Mouse (Mus musculus): ENCODE results near the gene Ftsj1. TPM values are rescaled to one million over a fixed set of nuclear protein-coding genes. Genes with fewer than 3 reads are reported as not detected.

The Ftsj1 gene
- polyA plus RNA-seq, 1 experiment: 5.5 TPM

GRCm38 (mm10) chrX:8263156-8263804 lies 11.1 kb upstream of the Ftsj1 start:
- Histone ChIP-seq H3K27ac (ENCODE audit: control insufficient read depth, insufficient read depth, low read depth, low read length) (peak overlapping the region; percentile 18), H3K27me3 (ENCODE audit: control insufficient read depth, insufficient read depth, low read length) (no peaks in the 10 kb centered on the region), H3K36me3 (ENCODE audit: control insufficient read depth, insufficient read depth, low read length) (no peaks in the 10 kb centered on the region), H3K4me3 (ENCODE audit: control insufficient read depth, low read depth, low read length) (no peak overlapping the region), H3K4me1 (ENCODE audit: control insufficient read depth, insufficient read depth, low read length) (no peaks in the 10 kb centered on the region)
- TF ChIP-seq POLR2A (IDR thresholded peaks at IDR 0.05; ENCODE audit: control insufficient read depth, low read depth, low read length) (no peak), CTCF (IDR thresholded peaks at IDR 0.05; ENCODE audit: control insufficient read depth, insufficient read depth, insufficient replicate concordance, low read depth, low read length) (no peak)

- no peaks in the 10 kb centered on the region for H3K4me1 ChIP-seq (ENCODE audit: control insufficient read depth, insufficient read depth, low read length)
- no peaks in the 10 kb centered on the region for H3K36me3 ChIP-seq (ENCODE audit: control insufficient read depth, insufficient read depth, low read length)
- no peaks in the 10 kb centered on the region for H3K27me3 ChIP-seq (ENCODE audit: control insufficient read depth, insufficient read depth, low read length)
- no peak for TF ChIP-seq CTCF (IDR thresholded peaks at IDR 0.05; ENCODE audit: control insufficient read depth, insufficient read depth, insufficient replicate concordance, low read depth, low read length)
- TF ChIP-seq POLR2A (IDR thresholded peaks at IDR 0.05; ENCODE audit: control insufficient read depth, low read depth, low read length): no peak
- H3K27ac ChIP-seq (ENCODE audit: control insufficient read depth, insufficient read depth, low read depth, low read length): no peak overlapping the region; the same call in 1 of the 2 replicates
- no peak overlapping the region for H3K4me3 ChIP-seq (ENCODE audit: control insufficient read depth, low read depth, low read length)
Measured at GRCm38 (mm10) chrX:8259478-8259877, 7.3 kb upstream of the Ftsj1 start.

- Histone ChIP-seq H3K4me3 (ENCODE audit: control insufficient read depth, low read depth, low read length) (no peak overlapping the region), H3K36me3 (ENCODE audit: control insufficient read depth, insufficient read depth, low read length) (no peaks in the 10 kb centered on the region), H3K4me1 (ENCODE audit: control insufficient read depth, insufficient read depth, low read length) (no peaks in the 10 kb centered on the region), H3K27ac (ENCODE audit: control insufficient read depth, insufficient read depth, low read depth, low read length) (no peak overlapping the region), H3K27me3 (ENCODE audit: control insufficient read depth, insufficient read depth, low read length) (no peaks in the 10 kb centered on the region)
- TF ChIP-seq CTCF (IDR thresholded peaks at IDR 0.05; ENCODE audit: control insufficient read depth, insufficient read depth, insufficient replicate concordance, low read depth, low read length) (no peak), POLR2A (IDR thresholded peaks at IDR 0.05; ENCODE audit: control insufficient read depth, low read depth, low read length) (no peak)
Measured at GRCm38 (mm10) chrX:8255807-8256206, 3.6 kb upstream of the Ftsj1 start.

GRCm38 (mm10) chrX:8253711-8254110 lies 1.5 kb upstream of the Ftsj1 start:
- no peaks in the 10 kb centered on the region for H3K36me3 ChIP-seq (ENCODE audit: control insufficient read depth, insufficient read depth, low read length)
- no peak for TF ChIP-seq CTCF (IDR thresholded peaks at IDR 0.05; ENCODE audit: control insufficient read depth, insufficient read depth, insufficient replicate concordance, low read depth, low read length)
- TF ChIP-seq POLR2A (IDR thresholded peaks at IDR 0.05; ENCODE audit: control insufficient read depth, low read depth, low read length): no peak
- no peaks in the 10 kb centered on the region for H3K27me3 ChIP-seq (ENCODE audit: control insufficient read depth, insufficient read depth, low read length)
- H3K4me3 ChIP-seq (ENCODE audit: control insufficient read depth, low read depth, low read length): no peak overlapping the region
- H3K27ac ChIP-seq (ENCODE audit: control insufficient read depth, insufficient read depth, low read depth, low read length): no peak overlapping the region
- no peaks in the 10 kb centered on the region for H3K4me1 ChIP-seq (ENCODE audit: control insufficient read depth, insufficient read depth, low read length)

DNA sequence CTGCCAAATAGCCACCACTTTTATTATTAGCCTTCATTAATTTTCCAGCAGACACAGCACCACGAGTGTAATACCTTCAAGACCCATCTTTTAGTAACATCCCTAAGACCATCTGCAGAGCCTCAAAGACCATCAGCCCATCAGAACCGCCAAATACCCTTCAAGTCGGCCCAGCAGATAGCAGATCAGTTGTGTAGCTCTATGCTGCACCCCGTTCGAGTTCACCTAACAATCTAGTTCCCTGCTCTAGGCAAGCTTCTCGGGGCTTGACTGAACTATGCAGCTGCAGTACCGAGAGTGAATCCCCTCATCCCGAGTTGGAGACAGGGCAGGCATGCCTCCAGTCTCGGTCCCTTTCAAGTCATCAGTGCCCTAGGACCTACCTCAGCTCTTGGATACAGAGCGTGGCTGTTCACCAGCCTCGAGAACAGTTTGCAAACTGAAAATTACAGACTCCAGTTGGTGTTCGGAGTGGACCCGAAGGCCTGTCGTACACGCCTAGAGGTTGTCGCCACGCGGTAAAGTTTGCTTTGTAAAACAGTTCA lies 345 bp downstream of the Ftsj1 start:
- no peak for TF ChIP-seq CTCF (IDR thresholded peaks at IDR 0.05; ENCODE audit: control insufficient read depth, insufficient read depth, insufficient replicate concordance, low read depth, low read length)
- no peak for TF ChIP-seq POLR2A (IDR thresholded peaks at IDR 0.05; ENCODE audit: control insufficient read depth, low read depth, low read length)
- Histone ChIP-seq H3K4me1 (ENCODE audit: control insufficient read depth, insufficient read depth, low read length) (no peaks in the 10 kb centered on the region), H3K27me3 (ENCODE audit: control insufficient read depth, insufficient read depth, low read length) (no peaks in the 10 kb centered on the region), H3K4me3 (ENCODE audit: control insufficient read depth, low read depth, low read length) (peak overlapping the region; percentile 80), H3K36me3 (ENCODE audit: control insufficient read depth, insufficient read depth, low read length) (no peaks in the 10 kb centered on the region), H3K27ac (ENCODE audit: control insufficient read depth, insufficient read depth, low read depth, low read length) (peak overlapping the region; percentile 57)

DNA sequence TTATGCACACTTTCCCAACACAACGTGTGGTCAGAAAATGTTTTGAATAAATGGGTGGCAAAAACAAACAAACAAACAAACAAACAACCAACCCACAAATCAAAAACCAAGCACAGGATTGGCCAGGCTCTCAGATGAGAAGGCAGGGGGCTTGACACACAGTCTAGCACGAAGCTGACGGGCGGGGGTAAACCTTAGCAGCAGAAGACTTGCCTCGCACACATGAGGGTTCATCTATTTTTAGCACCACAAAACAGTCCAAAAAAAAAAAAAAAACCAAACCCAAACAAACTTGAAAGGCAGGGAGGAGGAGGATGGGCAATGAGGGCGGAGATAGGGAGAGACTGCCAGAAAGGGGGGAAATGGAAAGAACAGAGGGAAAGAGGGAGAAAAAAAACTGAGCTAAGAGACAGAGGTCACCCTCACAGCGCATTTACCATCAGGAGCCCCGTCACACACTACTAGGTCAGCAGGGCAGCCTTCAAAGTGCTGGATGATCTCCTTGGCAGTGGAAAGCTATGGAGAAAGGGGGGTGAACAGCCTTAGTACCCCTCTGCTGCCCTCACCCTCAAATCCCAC lies 3.6 kb downstream of the Ftsj1 start:
- no peaks in the 10 kb centered on the region for H3K4me1 ChIP-seq (ENCODE audit: control insufficient read depth, insufficient read depth, low read length)
- TF ChIP-seq CTCF (IDR thresholded peaks at IDR 0.05; ENCODE audit: control insufficient read depth, insufficient read depth, insufficient replicate concordance, low read depth, low read length): no peak
- no peak for TF ChIP-seq POLR2A (IDR thresholded peaks at IDR 0.05; ENCODE audit: control insufficient read depth, low read depth, low read length)
- no peaks in the 10 kb centered on the region for H3K27me3 ChIP-seq (ENCODE audit: control insufficient read depth, insufficient read depth, low read length)
- H3K4me3 ChIP-seq (ENCODE audit: control insufficient read depth, low read depth, low read length): no peak overlapping the region
- H3K27ac ChIP-seq (ENCODE audit: control insufficient read depth, insufficient read depth, low read depth, low read length): no peak overlapping the region
- no peaks in the 10 kb centered on the region for H3K36me3 ChIP-seq (ENCODE audit: control insufficient read depth, insufficient read depth, low read length)

DNA sequence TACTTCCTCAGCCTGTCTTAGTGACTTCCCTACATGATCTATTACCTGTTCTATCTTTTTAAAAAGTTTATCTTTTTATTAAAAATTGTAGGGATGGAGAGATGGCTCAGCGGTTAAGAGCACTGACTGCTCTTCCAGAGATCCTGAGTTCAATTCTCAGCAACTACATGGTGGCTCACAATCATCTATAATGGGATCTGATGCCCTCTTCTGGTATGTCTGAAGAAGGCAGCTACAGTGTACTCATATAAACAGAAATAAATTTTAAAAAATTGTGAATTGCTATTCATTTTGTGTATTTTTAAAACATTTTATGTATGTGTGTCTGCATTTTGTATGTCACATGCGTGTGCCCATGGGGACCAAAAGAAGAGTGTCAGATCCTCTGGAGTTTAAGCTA lies 4.5 kb downstream of the Ftsj1 start:
- no peak overlapping the region for H3K4me3 ChIP-seq (ENCODE audit: control insufficient read depth, low read depth, low read length)
- TF ChIP-seq CTCF (IDR thresholded peaks at IDR 0.05; ENCODE audit: control insufficient read depth, insufficient read depth, insufficient replicate concordance, low read depth, low read length): no peak
- TF ChIP-seq POLR2A (IDR thresholded peaks at IDR 0.05; ENCODE audit: control insufficient read depth, low read depth, low read length): no peak
- no peaks in the 10 kb centered on the region for H3K27me3 ChIP-seq (ENCODE audit: control insufficient read depth, insufficient read depth, low read length)
- no peaks in the 10 kb centered on the region for H3K4me1 ChIP-seq (ENCODE audit: control insufficient read depth, insufficient read depth, low read length)
- H3K36me3 ChIP-seq (ENCODE audit: control insufficient read depth, insufficient read depth, low read length): no peaks in the 10 kb centered on the region
- H3K27ac ChIP-seq (ENCODE audit: control insufficient read depth, insufficient read depth, low read depth, low read length): no peak overlapping the region
